Mouse (Mus musculus) intestine, embryonic 15.5 days (tissue): ENCODE measurements around the gene Gm45713. TPM values are rescaled to one million over a fixed set of nuclear protein-coding genes. Genes with fewer than 3 reads are reported as not detected.
"Not testable (repeated sequence)": the region's sequence is repeated elsewhere in the genome, so short reads cannot be mapped to it uniquely, and the experiment has no call there.

Experiments
- ATAC-seq: fragments of 200-750 bp; cut with Nextera tagmentation; 2 replicates; pipeline ENCODE4 v1.8.0; 2017; ENCODE audit warnings: moderate TSS enrichment, moderate library complexity
- H3K27ac ChIP-seq: fragments of 300-500 bp; sonication (generic); 2 replicates; pipeline ENCODE4 v1.5.1; 2015; ENCODE audit warnings: mild to moderate bottlenecking, inconsistent platforms
- H3K27me3 ChIP-seq: fragments of 300-500 bp; sonication (generic); replicated peaks from 2 replicates; pipeline ENCODE4 v1.6.1; 2015; ENCODE audit warnings: inconsistent platforms
- H3K36me3 ChIP-seq: fragments of 300-500 bp; sonication (generic); 2 replicates; pipeline ENCODE4 v1.6.1; 2015; ENCODE audit warnings: inconsistent platforms
- H3K4me1 ChIP-seq: fragments of 300-500 bp; sonication (generic); replicated peaks from 2 replicates; pipeline ENCODE4 v1.6.1; 2015; ENCODE audit warnings: inconsistent platforms
- H3K4me2 ChIP-seq: fragments of 300-500 bp; sonication (generic); replicated peaks from 2 replicates; pipeline ENCODE4 v1.6.1; 2015; ENCODE audit warnings: mild to moderate bottlenecking, inconsistent platforms
- H3K4me3 ChIP-seq: fragments of 300-500 bp; sonication (generic); replicated peaks from 2 replicates; pipeline ENCODE4 v1.5.1; 2015; ENCODE audit warnings: inconsistent platforms
- H3K9ac ChIP-seq: fragments of 300-500 bp; sonication (generic); 2 replicates; pipeline ENCODE4 v1.6.1; 2015; ENCODE audit warnings: inconsistent platforms
- H3K9me3 ChIP-seq: fragments of 300-500 bp; sonication (generic); 2 replicates; pipeline ENCODE4 v1.6.1; 2016; ENCODE audit warnings: inconsistent platforms
- WGBS: fragments of 180-500 bp; shearing (Covaris S2); methylation state at CpG from one replicate; pipeline ENCODE4 v1.1.7; 2015; 5-methylcytosine and 5-hydroxymethylcytosine counted together
- polyA plus RNA-seq: library from polyadenylated mRNA; unstranded; fragments of >200 nt; fragmentation: Nextera tagmentation; extraction: Ambion mirVana; gene quantifications from 2 replicates; pipeline ENCODE4 v1.2.1, GENCODE M21; 2015

Gene Gm45713
- polyA plus RNA-seq, 1 experiment from 2014 or later, result 0.24 TPM

GRCm38 (mm10) chr7:45161612-45162473, 25.8 kb upstream of the Gm45713 start:
- Histone ChIP-seq H3K27me3 (peaks cover 44% of the 10 kb centered on the region), H3K27ac (no peak overlapping the region)

GRCm38 (mm10) chr7:45160866-45161265, 24.8 kb upstream of the Gm45713 start:
- Histone ChIP-seq H3K9me3 (no peaks in the 10 kb centered on the region), H3K4me2 (no peak overlapping the region), H3K27me3 (peaks cover 36% of the 10 kb centered on the region), H3K4me1 (peaks cover 7% of the 10 kb centered on the region), H3K9ac (no peak overlapping the region), H3K4me3 (no peak overlapping the region), H3K36me3 (peaks cover 6% of the 10 kb centered on the region; the same call in 1 of the 2 replicates), H3K27ac (no peak overlapping the region)
- 93% methylated on average over 3 of the region's 3 CpGs for WGBS
- no peak for ATAC-seq

More at GRCm38 (mm10) chr7:45161612-45162473, 25.8 kb upstream of the Gm45713 start:
- Histone ChIP-seq H3K9ac (no peak overlapping the region; the same call in 1 of the 2 replicates), H3K4me2 (peak overlapping the region; percentile 95), H3K36me3 (peaks cover 6% of the 10 kb centered on the region; the same call in 1 of the 2 replicates), H3K9me3 (no peaks in the 10 kb centered on the region), H3K4me3 (peak overlapping the region; percentile 46), H3K4me1 (peaks cover 7% of the 10 kb centered on the region)
- WGBS, result 4% methylated on average over 35 of the region's 35 CpGs
- peak; percentile 90 for ATAC-seq

- Histone ChIP-seq H3K36me3 (peaks cover 6% of the 10 kb centered on the region; the same call in 1 of the 2 replicates), H3K27me3 (peaks cover 31% of the 10 kb centered on the region), H3K9me3 (no peaks in the 10 kb centered on the region), H3K4me2 (no peak overlapping the region), H3K4me3 (no peak overlapping the region), H3K27ac (no peak overlapping the region), H3K9ac (no peak overlapping the region), H3K4me1 (peaks cover 9% of the 10 kb centered on the region)
- 93% methylated on average over 6 of the region's 6 CpGs for WGBS
- ATAC-seq, result no peak
Observed at GRCm38 (mm10) chr7:45160316-45160800, 24.3 kb upstream of the Gm45713 start.

- H3K27ac ChIP-seq, result no peak overlapping the region
- no peak overlapping the region for H3K9ac ChIP-seq
- H3K4me1 ChIP-seq, result peaks cover 13% of the 10 kb centered on the region
- H3K4me3 ChIP-seq, result no peak overlapping the region
- H3K9me3 ChIP-seq, result no peaks in the 10 kb centered on the region
- H3K27me3 ChIP-seq, result peaks cover 17% of the 10 kb centered on the region
- no peak for ATAC-seq
- no peak overlapping the region for H3K4me2 ChIP-seq
- H3K36me3 ChIP-seq, result peaks cover 6% of the 10 kb centered on the region; the same call in 1 of the 2 replicates
- WGBS, result 96% methylated on average over 6 of the region's 6 CpGs
Observed at GRCm38 (mm10) chr7:45158991-45159390, 23.0 kb upstream of the Gm45713 start.

DNA sequence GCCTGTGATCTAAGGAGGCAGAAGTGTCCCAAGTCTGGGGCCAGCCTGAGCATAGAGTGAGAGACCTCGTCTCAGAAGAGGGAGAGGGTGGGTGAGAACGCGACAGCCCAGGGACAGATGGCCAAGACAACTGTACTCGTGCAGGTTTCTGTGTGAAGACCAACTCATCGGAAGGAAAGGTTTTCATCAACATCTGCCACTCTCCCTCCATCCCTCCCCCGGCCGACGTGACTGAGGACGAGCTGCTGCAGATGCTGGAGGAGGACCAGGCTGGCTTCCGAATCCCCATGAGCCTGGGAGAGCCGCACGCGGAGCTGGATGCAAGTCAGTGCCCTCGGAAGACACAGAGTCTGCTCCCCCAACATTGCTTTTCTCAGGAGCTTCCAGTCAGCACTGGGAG, 21.4 kb upstream of the Gm45713 start:
- no peak for ATAC-seq
- WGBS, result 86% methylated on average over 14 of the region's 14 CpGs
- no peak overlapping the region for H3K4me2 ChIP-seq

DNA sequence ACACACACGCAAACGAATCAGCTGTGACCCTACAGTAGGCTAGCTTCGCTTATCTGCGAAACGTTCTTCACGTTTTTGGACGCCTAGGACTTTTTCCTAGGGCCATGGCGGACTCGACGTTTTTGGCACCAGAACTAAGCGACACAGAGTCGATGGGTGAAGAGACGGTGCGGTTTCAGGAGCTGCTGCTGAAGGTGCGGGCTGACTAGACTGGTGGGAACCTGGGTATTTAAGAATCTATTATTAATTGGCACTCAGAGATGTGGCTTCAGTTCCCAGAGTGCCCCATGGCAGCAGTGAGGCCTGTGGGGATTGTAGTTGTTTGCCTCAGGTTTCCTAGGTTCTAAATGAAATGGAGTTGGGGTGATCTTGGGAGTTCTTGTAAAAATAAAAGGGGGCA, 20.2 kb upstream of the Gm45713 start:
- Histone ChIP-seq H3K27me3 (no peaks in the 10 kb centered on the region), H3K4me2 (no peak overlapping the region), H3K9ac (no peak overlapping the region), H3K9me3 (no peaks in the 10 kb centered on the region), H3K27ac (no peak overlapping the region), H3K4me1 (peaks cover 9% of the 10 kb centered on the region; the same call in 1 of the 2 replicates), H3K4me3 (no peak overlapping the region), H3K36me3 (peaks cover 6% of the 10 kb centered on the region; the same call in 1 of the 2 replicates)
- no peak for ATAC-seq
- 94% methylated on average over 15 of the region's 15 CpGs for WGBS

More for the DNA sequence above, 21.4 kb upstream of the Gm45713 start:
- peaks cover 8% of the 10 kb centered on the region; the same call in 1 of the 2 replicates for H3K4me1 ChIP-seq
- peaks cover 2% of the 10 kb centered on the region; the same call in 1 of the 2 replicates for H3K27me3 ChIP-seq
- no peak overlapping the region for H3K4me3 ChIP-seq
- no peaks in the 10 kb centered on the region for H3K9me3 ChIP-seq
- H3K9ac ChIP-seq, result no peak overlapping the region
- peaks cover 6% of the 10 kb centered on the region; the same call in 1 of the 2 replicates for H3K36me3 ChIP-seq
- H3K27ac ChIP-seq, result no peak overlapping the region

DNA sequence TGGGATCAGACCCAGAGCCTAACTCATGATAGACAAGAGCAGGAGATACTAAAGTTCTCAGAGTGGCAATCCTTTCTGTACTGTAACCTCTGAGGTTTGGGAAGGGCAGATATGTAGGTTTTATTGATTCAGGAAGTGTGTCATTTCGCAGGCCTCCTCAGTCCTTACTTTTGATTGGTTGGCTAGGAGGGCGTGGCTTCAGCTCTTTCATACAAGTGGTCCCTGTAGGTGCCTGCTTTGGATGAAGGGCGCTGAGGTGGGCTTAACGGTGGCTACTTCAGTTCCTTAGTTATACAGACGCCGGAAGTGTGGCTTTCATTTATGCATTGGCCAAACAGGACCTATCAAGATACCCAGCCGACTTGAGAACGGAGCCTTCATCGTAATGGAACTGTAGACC, 19.6 kb upstream of the Gm45713 start:
- Histone ChIP-seq H3K4me1 (peaks cover 15% of the 10 kb centered on the region), H3K27me3 (no peaks in the 10 kb centered on the region), H3K9me3 (no peaks in the 10 kb centered on the region), H3K27ac (no peak overlapping the region), H3K36me3 (0 out of 2 replicates have a peak, but pooled peaks cover 6% of the 10 kb centered on the region), H3K9ac (no peak overlapping the region), H3K4me2 (peak overlapping the region; percentile 66; the same call in 1 of the 2 replicates), H3K4me3 (no peak overlapping the region)
- ATAC-seq, result no peak
- WGBS, result 81% methylated on average over 9 of the region's 9 CpGs

GRCm38 (mm10) chr7:45154993-45155514, 19.0 kb upstream of the Gm45713 start:
- H3K9me3 ChIP-seq, result no peaks in the 10 kb centered on the region
- H3K27ac ChIP-seq, result 0 out of 2 replicates have a peak overlapping the region, but pooled peaks have one; percentile 38
- H3K4me3 ChIP-seq, result peak overlapping the region; percentile 62
- no peak overlapping the region for H3K9ac ChIP-seq
- H3K4me2 ChIP-seq, result peak overlapping the region; percentile 66
- 78% methylated on average over 12 of the region's 12 CpGs for WGBS
- H3K27me3 ChIP-seq, result no peaks in the 10 kb centered on the region
- peaks cover 17% of the 10 kb centered on the region for H3K4me1 ChIP-seq
- ATAC-seq, result peak; percentile 15
- H3K36me3 ChIP-seq, result 0 out of 2 replicates have a peak, but pooled peaks cover 6% of the 10 kb centered on the region

DNA sequence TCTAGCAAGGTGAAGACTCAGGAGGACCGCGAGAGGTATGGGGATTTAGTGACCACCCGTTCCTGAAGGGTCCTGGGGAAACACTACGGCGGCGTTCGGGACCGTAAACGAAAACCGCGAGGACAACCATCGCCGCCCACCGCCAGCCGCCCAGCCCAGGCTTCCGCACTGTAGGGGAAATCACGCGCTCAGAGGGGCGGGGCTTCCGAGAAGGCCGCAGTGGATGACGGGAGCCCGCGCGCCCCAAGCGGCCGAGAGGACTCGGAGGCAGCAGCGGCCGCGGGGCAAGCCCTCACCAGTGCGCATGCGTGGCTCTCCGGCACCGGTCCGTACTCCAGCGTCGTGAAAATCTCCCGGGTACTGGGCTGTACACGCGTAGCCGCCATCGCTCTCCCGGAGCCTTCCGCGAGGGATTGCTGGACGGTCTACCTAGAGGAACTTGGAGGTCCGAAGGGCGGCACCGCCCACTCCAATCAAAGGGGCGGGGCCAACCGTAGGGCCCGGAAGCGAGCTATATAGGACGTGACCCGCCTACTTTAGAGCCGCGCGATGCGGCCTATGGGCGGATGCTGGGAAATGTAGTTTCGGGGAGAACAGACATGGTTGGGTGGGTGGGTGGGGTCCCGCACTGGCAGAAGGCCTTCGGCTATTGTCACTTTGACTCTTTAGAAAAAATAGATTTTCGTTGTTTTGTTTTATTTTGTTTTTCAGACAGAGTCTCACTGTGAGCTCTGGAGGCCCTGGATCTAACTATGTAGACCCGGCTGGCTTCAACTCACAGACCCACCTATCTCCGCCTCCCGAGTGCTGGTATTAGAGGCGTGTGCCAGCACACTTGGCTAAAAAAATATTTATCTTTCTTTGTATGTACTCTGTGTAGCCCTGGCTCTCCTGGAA, 18.3 kb upstream of the Gm45713 start, which contains the start of the genes Pih1d1 and Aldh16a1:
TSS of gene Pih1d1 (plus strand) at position 208 of the 897 bp plus-strand sequence.
TSS of gene Aldh16a1 (minus strand) at position 489 of the 897 bp plus-strand sequence.
- peak; percentile 97 for ATAC-seq
- H3K27me3 ChIP-seq, result no peaks in the 10 kb centered on the region
- 3% methylated on average over 69 of the region's 69 CpGs for WGBS
- H3K4me3 ChIP-seq, result peak within 1 kb of the TSS; percentile 62
- peak within 1 kb of the TSS; percentile 67 for H3K9ac ChIP-seq
- 0 out of 2 replicates have a peak, but pooled peaks cover 6% of the 10 kb centered on the region for H3K36me3 ChIP-seq
- H3K27ac ChIP-seq, result peak within 1 kb of the TSS; percentile 95
- H3K4me1 ChIP-seq, result peaks cover 17% of the 10 kb centered on the region
- peak within 1 kb of the TSS; percentile 66 for H3K4me2 ChIP-seq
- no peaks in the 10 kb centered on the region for H3K9me3 ChIP-seq

GRCm38 (mm10) chr7:45153586-45153985, 17.6 kb upstream of the Gm45713 start:
- H3K9me3 ChIP-seq, result no peaks in the 10 kb centered on the region
- WGBS, result 2% methylated on average over 5 of the region's 5 CpGs
- H3K4me1 ChIP-seq, result peaks cover 23% of the 10 kb centered on the region

DNA sequence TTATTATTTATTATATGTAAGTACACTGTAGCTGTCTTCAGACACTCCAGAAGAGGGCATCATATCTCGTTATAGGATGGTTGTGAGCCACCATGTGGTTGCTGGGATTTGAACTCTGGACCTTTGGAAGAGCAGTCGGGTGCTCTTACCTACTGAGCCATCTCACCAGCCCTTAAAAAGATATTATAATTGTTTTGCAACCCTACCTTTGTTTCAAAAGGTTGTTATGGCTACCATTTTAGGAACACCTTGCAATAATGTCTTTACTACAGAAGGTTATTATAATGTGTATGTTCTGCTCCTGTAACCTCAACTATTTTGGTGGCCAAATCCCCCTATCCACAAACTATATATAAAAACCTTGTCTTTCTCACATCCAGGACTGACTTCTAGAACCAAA, 17.0 kb upstream of the Gm45713 start:
- H3K27me3 ChIP-seq, H3K36me3 ChIP-seq, H3K9ac ChIP-seq, H3K27ac ChIP-seq, ATAC-seq, H3K9me3 ChIP-seq: not testable (repeated sequence)
- Histone ChIP-seq H3K4me2 (peak overlapping the region; percentile 66), H3K4me3 (peak overlapping the region; percentile 62; the same call in 1 of the 2 replicates), H3K4me1 (peaks cover 26% of the 10 kb centered on the region)
- whole genome bisulfite sequencing, result 87% methylated on average over 2 of the region's 2 CpGs

More at GRCm38 (mm10) chr7:45153586-45153985, 17.6 kb upstream of the Gm45713 start:
- H3K27ac ChIP-seq, result peak overlapping the region; percentile 95
- H3K4me2 ChIP-seq, result peak overlapping the region; percentile 66
- peak overlapping the region; percentile 62 for H3K4me3 ChIP-seq
- H3K9ac ChIP-seq, result peak overlapping the region; percentile 67
- H3K27me3 ChIP-seq, result no peaks in the 10 kb centered on the region
- ATAC-seq, result peak; percentile 4; the same call in 1 of the 2 replicates
- 0 out of 2 replicates have a peak, but pooled peaks cover 6% of the 10 kb centered on the region for H3K36me3 ChIP-seq
